In the genomic region with DNA sequence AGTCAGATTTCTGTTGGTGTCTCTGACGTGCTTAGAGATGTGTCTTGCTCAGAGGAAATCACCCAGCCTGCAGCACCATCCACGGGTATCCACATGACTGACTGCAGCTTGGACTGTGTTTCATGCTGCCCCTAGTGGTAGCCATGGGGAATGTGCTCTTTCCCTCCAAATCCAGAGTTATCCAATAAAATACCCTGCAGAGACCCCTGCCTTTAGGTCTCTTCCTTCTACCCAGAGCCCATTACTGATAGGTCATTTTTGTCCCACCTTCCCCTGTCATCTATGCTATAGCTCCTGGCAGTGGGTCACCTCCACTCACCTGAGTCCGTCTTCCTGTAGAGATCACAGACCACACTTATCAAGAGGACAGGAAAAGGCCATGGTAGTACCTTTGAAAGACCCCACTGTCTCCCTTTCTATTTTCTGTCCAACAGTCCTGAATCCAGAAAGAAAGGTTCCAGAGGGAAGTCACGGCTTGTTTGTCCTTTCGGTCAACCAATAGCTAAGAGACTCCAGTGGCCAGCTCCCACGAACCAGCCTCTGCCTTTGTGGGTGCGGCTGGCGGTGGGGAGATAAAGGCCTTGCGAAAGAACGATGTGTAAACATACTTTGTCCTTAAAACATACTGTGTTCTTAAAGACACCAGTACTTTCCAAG, we compare ENCODE assay signal across 8 mouse cellular contexts. TPM values are rescaled to one million over a fixed set of nuclear protein-coding genes. Genes with fewer than 3 reads are reported as not detected.
A peak's percentile ranks its signal among the peaks of the same experiment; 100 is the strongest.
DNase-seq lines count a peak whose midpoint lies in the region; TF ChIP-seq lines count a peak whose summit lies in the region.

No protein-coding gene starts in this region.

- peak; percentile 54 to 61 for DNase-seq in layer of hippocampus, adult 2 months (ENCODE audit: low spot score in 2 of 2)
- DNase-seq in layer of hippocampus, adult 9-10 months (ENCODE audit: low spot score), result no peak
- peak; percentile 70 for DNase-seq in R1 (ENCODE audit: low read depth, low spot score)
- DNase-seq in hindbrain, embryonic 10.5 days (ENCODE audit: low spot score), result peak; percentile 46
- DNase-seq in left cerebral cortex, postnatal 4 days, result peak; percentile 44
- peak; percentile 66 for DNase-seq in mesoderm, embryonic 11.5 days (ENCODE audit: low read depth, low spot score)

- no peak overlapping the region for H3K4me3 ChIP-seq in layer of hippocampus, adult 2 months
- H3K4me3 ChIP-seq in embryonic fibroblast, embryonic 13.5 days (ENCODE audit: insufficient read depth, low read length), result no peak overlapping the region
- H3K4me3 ChIP-seq in hindbrain, embryonic 10.5 days, result no peak overlapping the region
- peak overlapping the region; percentile 41; the same call in 1 of the 2 replicates for H3K4me3 ChIP-seq in testis, adult 2 months (ENCODE audit: control insufficient read depth, low read depth, low read length)

- intact Hi-C loops in left cerebral cortex, postnatal 4 days (cut with DNase I), result no loop called here

- TF ChIP-seq POLR2A in embryonic fibroblast, embryonic 13.5 days (IDR thresholded peaks at IDR 0.05; ENCODE audit: low read depth, low read length), result no peak
- no peak for TF ChIP-seq POLR2A in testis, adult 2 months (IDR thresholded peaks at IDR 0.05; ENCODE audit: control insufficient read depth, low read depth, low read length)

- H3K27me3 ChIP-seq in hindbrain, embryonic 10.5 days (ENCODE audit: insufficient read depth, poor library complexity, severe bottlenecking), result no peaks in the 10 kb centered on the region
- no peaks in the 10 kb centered on the region for H3K27me3 ChIP-seq in testis, adult 2 months (ENCODE audit: control insufficient read depth, insufficient read depth, low read length)

- WGBS in hindbrain, embryonic 10.5 days, result 65% methylated on average over 10 of the region's 10 CpGs

- no peaks in the 10 kb centered on the region for H3K9me3 ChIP-seq in hindbrain, embryonic 10.5 days

- peak overlapping the region; percentile 50 for H3K27ac ChIP-seq in layer of hippocampus, adult 2 months
- H3K27ac ChIP-seq in embryonic fibroblast, embryonic 13.5 days (ENCODE audit: insufficient read depth, low read length), result no peak overlapping the region
- no peak overlapping the region for H3K27ac ChIP-seq in hindbrain, embryonic 10.5 days
- peak overlapping the region; percentile 77 for H3K27ac ChIP-seq in testis, adult 2 months (ENCODE audit: control insufficient read depth, insufficient read depth, low read depth, low read length)

- peaks cover 62% of the 10 kb centered on the region for H3K36me3 ChIP-seq in hindbrain, embryonic 10.5 days
- no peaks in the 10 kb centered on the region for H3K36me3 ChIP-seq in testis, adult 2 months (ENCODE audit: control insufficient read depth, insufficient read depth, low read length)

- peak; percentile 95 for TF ChIP-seq CTCF in layer of hippocampus, adult 2 months (conservative IDR thresholded peaks at IDR 0.05)
- peak; percentile 83; the same call in 1 of the 2 replicates for TF ChIP-seq CTCF in embryonic fibroblast, embryonic 13.5 days (IDR thresholded peaks at IDR 0.05; ENCODE audit: borderline replicate concordance, insufficient read depth, low read length)
- peak; percentile 72; the same call in 1 of the 2 replicates for TF ChIP-seq CTCF in testis, adult 2 months (IDR thresholded peaks at IDR 0.05; ENCODE audit: control insufficient read depth, insufficient read depth, insufficient replicate concordance, low read depth, low read length)

- H3K4me1 ChIP-seq in embryonic fibroblast, embryonic 13.5 days (ENCODE audit: control insufficient read depth, insufficient read depth, low read length), result no peaks in the 10 kb centered on the region
- peaks cover 15% of the 10 kb centered on the region for H3K4me1 ChIP-seq in hindbrain, embryonic 10.5 days (replicated peaks)
- H3K4me1 ChIP-seq in testis, adult 2 months (ENCODE audit: control insufficient read depth, insufficient read depth, low read length), result no peaks in the 10 kb centered on the region

RNA-seq across cellular contexts. Expression of gene Fads3, which starts 18.7 kb away (rescaled TPM):
- total RNA-seq in layer of hippocampus, adult 2 months (2021), result 10 to 100 TPM; 25.0 to 25.6 TPM
- polyA plus RNA-seq in embryonic fibroblast, embryonic 13.5 days (2011; ENCODE audit: insufficient read length, low read depth, missing spikeins), result 115 and 142 TPM in 2 replicates
- polyA plus RNA-seq in hindbrain, embryonic 10.5 days (2016; fragmentation: Nextera tagmentation; extraction: Ambion mirVana), result 6.7 and 8.1 TPM in 2 replicates
- total RNA-seq in left cerebral cortex, postnatal 4 days (2021), result 10 to 100 TPM; 52.8 to 60.4 TPM
- 7.6 and 12.0 TPM in 2 replicates for polyA plus RNA-seq in testis, adult 2 months (2012; rRNA removed)

RNA-seq across cellular contexts. Expression of gene Fads2, which starts 41.5 kb away (rescaled TPM):
- total RNA-seq in layer of hippocampus, adult 2 months (2021), result 100 to 1,000 TPM; 147 to 152 TPM
- 83.8 and 86.3 TPM in 2 replicates for polyA plus RNA-seq in embryonic fibroblast, embryonic 13.5 days (2011; ENCODE audit: insufficient read length, low read depth, missing spikeins)
- 180 and 207 TPM in 2 replicates for polyA plus RNA-seq in hindbrain, embryonic 10.5 days (2016; fragmentation: Nextera tagmentation; extraction: Ambion mirVana)
- total RNA-seq in left cerebral cortex, postnatal 4 days (2021), result 100 to 1,000 TPM; 220 to 236 TPM
- polyA plus RNA-seq in testis, adult 2 months (2012; rRNA removed), result 91.5 and 97.5 TPM in 2 replicates

RNA-seq across cellular contexts. Expression of gene Rab3il1, which starts 58.6 kb away (rescaled TPM):
- 10 to 100 TPM in 1 of 2 experiments, 1 to 10 TPM in 1; 9.7 to 10.4 TPM for total RNA-seq in layer of hippocampus, adult 2 months (2021)
- polyA plus RNA-seq in embryonic fibroblast, embryonic 13.5 days (2011; ENCODE audit: insufficient read length, low read depth, missing spikeins), result 6.5 and 18.2 TPM in 2 replicates
- polyA plus RNA-seq in hindbrain, embryonic 10.5 days (2016; fragmentation: Nextera tagmentation; extraction: Ambion mirVana), result 39.7 and 39.8 TPM in 2 replicates
- total RNA-seq in left cerebral cortex, postnatal 4 days (2021), result 10 to 100 TPM; 12.9 to 14.9 TPM
- 362 and 384 TPM in 2 replicates for polyA plus RNA-seq in testis, adult 2 months (2012; rRNA removed)

RNA-seq across cellular contexts. Expression of gene Best1, which starts 58.6 kb away (rescaled TPM):
- 1 to 10 TPM; 1.2 to 1.5 TPM for total RNA-seq in layer of hippocampus, adult 2 months (2021)
- polyA plus RNA-seq in embryonic fibroblast, embryonic 13.5 days (2011; ENCODE audit: insufficient read length, low read depth, missing spikeins), result 0.33 and 0.60 TPM in 2 replicates
- polyA plus RNA-seq in hindbrain, embryonic 10.5 days (2016; fragmentation: Nextera tagmentation; extraction: Ambion mirVana), result 1.8 TPM in 2 replicates
- 1 to 10 TPM; 1.7 to 2.1 TPM for total RNA-seq in left cerebral cortex, postnatal 4 days (2021)
- polyA plus RNA-seq in testis, adult 2 months (2012; rRNA removed), result 339 and 362 TPM in 2 replicates

Comparison
In these comparisons a context has a peak if more than half of its experiments do, and no peak if none do; other contexts are left out.
1. H3K27ac ChIP-seq: peak in layer of hippocampus, adult 2 months (single experiment) and testis, adult 2 months (single experiment); none in embryonic fibroblast, embryonic 13.5 days (single experiment) and hindbrain, embryonic 10.5 days (single experiment).
2. Peak in every context shown above with its lines, with median percentiles within 50 percentile points of each other: CTCF ChIP-seq.